Mouse (Mus musculus): ENCODE measurements around the gene Pcyox1. TPM values are rescaled to one million over a fixed set of nuclear protein-coding genes. Genes with fewer than 3 reads are reported as not detected.
"Not testable (repeated sequence)": the region's sequence is repeated elsewhere in the genome, so short reads cannot be mapped to it uniquely, and the experiment has no call there.

Gene Pcyox1
- polyA plus RNA-seq, 1 experiment from 2014 or later: 93.0 TPM

DNA sequence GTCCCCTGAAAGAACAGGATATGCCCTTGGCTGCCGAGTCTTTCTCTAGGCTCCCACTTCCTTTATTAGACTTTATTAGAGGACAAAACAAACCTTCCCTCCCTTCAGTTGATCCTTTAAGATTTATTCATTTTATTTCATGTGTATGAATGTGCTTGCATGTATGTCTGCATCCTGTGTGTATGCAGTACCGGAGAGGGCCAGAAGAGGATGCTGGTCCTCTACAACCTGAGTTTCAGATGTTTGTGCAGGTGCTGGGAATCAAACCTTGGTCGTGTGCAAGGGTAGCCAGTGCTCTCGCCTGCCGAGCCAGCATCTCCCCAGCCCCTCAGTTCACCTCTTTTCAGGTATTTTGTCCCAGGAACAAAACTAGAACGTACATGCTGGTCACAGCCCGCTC, 35.6 kb downstream of the Pcyox1 start:
- no peak overlapping the region for H3K4me2 ChIP-seq
- ATAC-seq (ENCODE audit: insufficient read depth, low FRiP score, low read depth): no peak
- WGBS: 88% methylated on average over 7 of the region's 7 CpGs
- H3K4me3 ChIP-seq (replicated peaks): no peak overlapping the region
- H3K36me3 ChIP-seq: no peaks in the 10 kb centered on the region
- 0 out of 2 replicates have a peak, but pooled peaks cover 3% of the 10 kb centered on the region for H3K4me1 ChIP-seq
- no peaks in the 10 kb centered on the region for H3K27me3 ChIP-seq (replicated peaks)
- H3K9ac ChIP-seq: no peak overlapping the region
- H3K9me3 ChIP-seq: no peaks in the 10 kb centered on the region
- H3K27ac ChIP-seq: no peak overlapping the region

DNA sequence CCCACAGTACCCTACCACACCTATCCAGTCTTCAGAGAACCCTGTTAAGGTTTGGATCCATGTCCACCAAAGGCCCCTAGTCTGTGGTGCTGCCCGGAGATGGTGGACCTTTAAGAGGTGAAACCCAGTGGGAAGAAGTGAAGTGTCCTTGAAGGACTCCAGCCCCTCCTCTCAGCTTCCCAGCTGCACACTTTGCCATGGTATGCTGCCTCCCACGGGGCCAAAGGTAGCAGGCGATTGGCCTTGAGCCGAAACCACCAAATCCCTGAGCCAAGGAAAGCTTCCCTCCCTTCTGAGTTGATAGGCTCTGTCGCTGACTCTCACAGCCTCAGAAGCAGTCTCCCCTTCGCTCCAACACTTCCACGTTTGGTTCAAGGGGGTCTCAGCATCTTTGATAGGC, 36.3 kb downstream of the Pcyox1 start:
- Histone ChIP-seq H3K9me3 (no peaks in the 10 kb centered on the region), H3K36me3 (no peaks in the 10 kb centered on the region), H3K4me1 (no peaks in the 10 kb centered on the region), H3K27ac (no peak overlapping the region), H3K4me3 (replicated peaks) (no peak overlapping the region), H3K9ac (no peak overlapping the region), H3K4me2 (no peak overlapping the region), H3K27me3 (replicated peaks) (no peaks in the 10 kb centered on the region)
- ATAC-seq (ENCODE audit: insufficient read depth, low FRiP score, low read depth): no peak
- WGBS: 62% methylated on average over 7 of the region's 7 CpGs

DNA sequence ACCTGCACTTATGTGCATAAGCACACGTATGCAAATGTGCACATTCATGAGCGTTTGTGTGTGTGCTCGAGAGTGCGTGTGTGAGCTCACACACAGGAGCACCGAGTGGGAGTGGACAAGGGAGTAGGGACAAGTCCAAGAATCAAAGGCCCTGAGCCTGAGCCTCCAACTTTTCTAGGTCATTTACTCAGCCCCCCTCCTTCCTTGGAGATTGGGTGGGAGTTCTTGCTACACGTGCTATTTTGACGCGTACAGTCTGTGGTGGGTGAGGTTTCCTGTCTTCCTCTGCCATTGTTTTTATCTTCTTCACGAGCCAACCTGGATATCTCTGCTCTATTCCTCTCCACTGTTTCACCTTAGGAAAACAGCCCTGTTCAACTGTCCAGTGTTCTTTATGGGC, 40.0 kb downstream of the Pcyox1 start:
- no peaks in the 10 kb centered on the region for H3K9me3 ChIP-seq
- no peak overlapping the region for H3K4me3 ChIP-seq (replicated peaks)
- H3K27me3 ChIP-seq (replicated peaks): no peaks in the 10 kb centered on the region
- ATAC-seq (ENCODE audit: insufficient read depth, low FRiP score, low read depth): no peak
- no peak overlapping the region for H3K4me2 ChIP-seq
- no peak overlapping the region for H3K9ac ChIP-seq
- no peaks in the 10 kb centered on the region for H3K4me1 ChIP-seq
- no peaks in the 10 kb centered on the region for H3K36me3 ChIP-seq
- 70% methylated on average over 9 of the region's 9 CpGs for WGBS
- no peak overlapping the region for H3K27ac ChIP-seq

DNA sequence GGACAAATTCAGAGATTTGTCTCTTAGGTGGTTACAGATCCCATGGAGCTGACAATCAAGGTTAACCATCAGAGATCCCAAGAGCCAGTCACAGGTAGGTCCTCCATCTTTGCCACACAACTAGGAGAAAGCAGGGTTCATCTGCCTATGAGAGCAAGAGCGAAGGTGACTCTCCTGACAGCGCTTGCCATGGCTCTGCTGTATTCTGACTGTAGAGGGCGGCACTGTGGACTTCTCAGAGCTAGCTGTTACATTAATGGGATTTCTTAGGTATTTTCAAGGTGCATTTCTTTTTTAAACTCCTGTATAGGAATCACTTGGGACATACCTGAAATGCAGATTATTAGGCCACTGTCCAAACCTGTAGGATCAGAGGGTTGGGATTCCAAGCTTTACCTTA, 42.0 kb downstream of the Pcyox1 start:
- no peak for ATAC-seq (ENCODE audit: insufficient read depth, low FRiP score, low read depth)
- H3K4me3 ChIP-seq (replicated peaks): no peak overlapping the region
- no peaks in the 10 kb centered on the region for H3K36me3 ChIP-seq
- no peaks in the 10 kb centered on the region for H3K4me1 ChIP-seq
- WGBS: 65% methylated on average over 3 of the region's 3 CpGs
- no peak overlapping the region for H3K4me2 ChIP-seq
- no peaks in the 10 kb centered on the region for H3K27me3 ChIP-seq (replicated peaks)
- no peak overlapping the region for H3K9ac ChIP-seq
- no peak overlapping the region for H3K27ac ChIP-seq
- H3K9me3 ChIP-seq: no peaks in the 10 kb centered on the region

DNA sequence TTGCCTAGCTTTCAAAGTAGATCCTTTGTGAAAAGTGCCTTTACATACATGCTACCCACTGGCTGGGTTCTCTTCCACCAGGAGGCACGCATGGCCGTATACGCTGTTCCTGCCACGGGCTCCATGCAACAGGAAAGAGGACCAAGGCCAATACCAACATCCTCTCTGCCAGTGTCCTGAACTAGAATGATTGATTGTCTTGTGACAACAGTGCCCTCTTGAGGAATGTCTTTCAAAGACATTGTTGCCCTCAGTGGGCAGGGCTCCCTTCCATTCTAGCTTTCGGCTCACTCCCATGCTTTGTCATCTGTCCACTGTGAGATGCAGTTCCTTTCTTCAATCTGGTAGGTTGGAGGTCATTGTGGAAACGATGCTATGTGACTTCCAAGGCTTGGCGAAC, 47.7 kb downstream of the Pcyox1 start:
- H3K4me1 ChIP-seq: no peaks in the 10 kb centered on the region
- 66% methylated on average over 7 of the region's 7 CpGs for WGBS
- no peak overlapping the region for H3K4me2 ChIP-seq
- H3K9me3 ChIP-seq: no peaks in the 10 kb centered on the region
- no peak overlapping the region for H3K4me3 ChIP-seq (replicated peaks)
- no peaks in the 10 kb centered on the region for H3K36me3 ChIP-seq
- H3K27ac ChIP-seq: no peak overlapping the region
- no peak for ATAC-seq (ENCODE audit: insufficient read depth, low FRiP score, low read depth)
- H3K27me3 ChIP-seq (replicated peaks): no peaks in the 10 kb centered on the region
- no peak overlapping the region for H3K9ac ChIP-seq

DNA sequence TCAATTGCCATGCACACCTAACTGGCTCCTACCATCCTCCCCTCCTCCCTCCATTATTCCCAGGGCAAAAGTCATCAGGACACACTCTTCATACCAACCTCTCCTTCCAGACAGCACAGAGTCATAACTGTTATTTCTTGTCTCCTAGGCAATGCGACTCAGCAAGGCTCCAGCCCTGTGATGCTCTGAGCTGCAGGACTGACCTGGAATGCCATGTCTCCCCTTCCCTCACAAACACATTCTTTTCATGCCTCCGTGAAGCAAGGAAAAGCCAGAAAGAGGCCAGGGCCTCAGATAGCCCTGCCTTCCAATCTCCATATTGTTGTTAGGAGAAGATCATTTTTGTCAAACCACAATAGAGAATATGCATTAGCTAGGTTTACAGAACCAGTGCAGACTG, 50.9 kb downstream of the Pcyox1 start:
- Histone ChIP-seq H3K9me3 (no peaks in the 10 kb centered on the region), H3K27me3 (replicated peaks) (no peaks in the 10 kb centered on the region), H3K36me3 (no peaks in the 10 kb centered on the region), H3K27ac (no peak overlapping the region), H3K4me3 (replicated peaks) (no peak overlapping the region), H3K9ac (no peak overlapping the region), H3K4me2 (no peak overlapping the region), H3K4me1 (no peaks in the 10 kb centered on the region)
- ATAC-seq (ENCODE audit: insufficient read depth, low FRiP score, low read depth): no peak
- 48% methylated on average over 2 of the region's 2 CpGs for WGBS

DNA sequence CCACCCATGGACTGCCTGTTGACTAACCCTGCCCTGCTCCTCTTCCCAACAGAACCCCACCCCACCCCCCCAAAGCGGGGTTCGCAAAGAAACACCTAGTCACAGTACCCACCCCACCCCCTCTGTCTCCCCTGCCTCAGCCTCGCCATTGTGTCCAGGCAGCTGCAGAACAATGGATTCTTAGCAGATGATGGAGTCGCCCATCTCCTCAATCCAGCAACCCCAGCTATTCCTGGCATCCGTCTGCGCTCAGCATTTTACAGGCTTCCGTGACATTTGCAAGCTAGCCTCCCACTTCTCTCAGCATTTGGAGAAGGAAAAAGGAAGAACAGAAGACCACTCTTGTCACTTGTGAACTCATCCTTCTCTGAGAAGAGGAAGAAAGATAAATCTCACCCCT, 53.3 kb downstream of the Pcyox1 start:
- ATAC-seq (ENCODE audit: insufficient read depth, low FRiP score, low read depth): no peak

DNA sequence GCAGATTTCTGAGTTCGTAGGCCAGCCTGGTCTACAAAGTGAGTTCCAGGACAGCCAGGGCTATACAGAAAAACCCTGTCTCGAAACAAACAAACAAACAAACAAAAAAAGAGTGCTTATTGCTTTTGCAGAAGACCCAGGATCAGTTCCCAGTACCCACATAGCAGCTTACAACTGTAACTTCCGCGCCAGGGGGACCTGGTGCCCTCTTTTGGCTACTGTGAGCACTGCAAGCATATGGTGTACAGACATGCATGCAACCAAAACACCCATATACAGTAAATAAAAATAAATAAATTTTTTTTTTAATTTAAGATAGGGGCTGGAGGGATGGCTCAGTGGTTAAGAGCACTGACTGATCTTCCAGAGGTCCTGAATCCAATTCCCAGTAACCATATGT, 60.6 kb downstream of the Pcyox1 start:
- not testable (repeated sequence) for H3K9ac ChIP-seq; H3K27me3 ChIP-seq (replicated peaks); H3K4me3 ChIP-seq (replicated peaks); H3K36me3 ChIP-seq; H3K9me3 ChIP-seq; H3K27ac ChIP-seq; ATAC-seq (ENCODE audit: insufficient read depth, low FRiP score, low read depth); H3K4me2 ChIP-seq; H3K4me1 ChIP-seq
- WGBS: 82% methylated on average over 4 of the region's 4 CpGs

More for the DNA sequence above, 53.3 kb downstream of the Pcyox1 start:
- H3K9ac ChIP-seq: no peak overlapping the region
- H3K4me3 ChIP-seq (replicated peaks): no peak overlapping the region
- H3K4me2 ChIP-seq: no peak overlapping the region
- H3K4me1 ChIP-seq: no peaks in the 10 kb centered on the region
- no peaks in the 10 kb centered on the region for H3K9me3 ChIP-seq
- H3K27ac ChIP-seq: no peak overlapping the region
- WGBS: 24% methylated on average over 7 of the region's 7 CpGs
- H3K36me3 ChIP-seq: no peaks in the 10 kb centered on the region
- no peaks in the 10 kb centered on the region for H3K27me3 ChIP-seq (replicated peaks)

Other genes with a start within 250 kb of the Pcyox1 start
- 5.5 and 5.6 TPM in 2 replicates for gene Tgfa, start 201.9 kb downstream of the Pcyox1 start, polyA plus RNA-seq (2015; fragmentation: Nextera tagmentation; extraction: Ambion mirVana)
- gene Fam136a, start 31.5 kb downstream of the Pcyox1 start, polyA plus RNA-seq (2015; fragmentation: Nextera tagmentation; extraction: Ambion mirVana): 124 and 134 TPM in 2 replicates
- 521 and 550 TPM in 2 replicates for gene Snrpg, start 25.9 kb downstream of the Pcyox1 start, polyA plus RNA-seq (2015; fragmentation: Nextera tagmentation; extraction: Ambion mirVana)
- gene Tia1, start 7.1 kb upstream of the Pcyox1 start, polyA plus RNA-seq (2015; fragmentation: Nextera tagmentation; extraction: Ambion mirVana): 158 and 167 TPM in 2 replicates
- not detected in 2 replicates for gene Gm44790, start 29.5 kb upstream of the Pcyox1 start, polyA plus RNA-seq (2015; fragmentation: Nextera tagmentation; extraction: Ambion mirVana)
- gene C87436, start 41.2 kb upstream of the Pcyox1 start, polyA plus RNA-seq (2015; fragmentation: Nextera tagmentation; extraction: Ambion mirVana): 20.9 and 24.9 TPM in 2 replicates
- 518 and 529 TPM in 2 replicates for gene Pcbp1, start 129.2 kb upstream of the Pcyox1 start, polyA plus RNA-seq (2015; fragmentation: Nextera tagmentation; extraction: Ambion mirVana)
- gene Asprv1, start 231.0 kb upstream of the Pcyox1 start, polyA plus RNA-seq (2015; fragmentation: Nextera tagmentation; extraction: Ambion mirVana): 30.9 and 104 TPM in 2 replicates